ENCODE assay signal across 32 mouse cellular contexts in genomic region chr14:121611098-121611497, GRCm38 (mm10).
A peak's percentile ranks its signal among the peaks of the same experiment; 100 is the strongest.
DNase-seq lines count a peak whose midpoint lies in the region; ATAC-seq and TF ChIP-seq lines count a peak whose summit lies in the region.
"Had no signal": no experiment of that assay in that cellular context is flagged by ENCODE, and none has a peak within 500 bp of the region (broad histone marks: within the 10 kb centered on the region; RNA-seq: fewer than 3 reads in every experiment).

No protein-coding gene starts in this region.

- 63% methylated on average over 4 of the region's 4 CpGs for WGBS in limb, embryonic 12.5 days
- 90% methylated on average over 4 of the region's 4 CpGs for WGBS in limb, embryonic 10.5 days
- WGBS in intestine, embryonic 16.5 days: 68% methylated on average over 4 of the region's 4 CpGs
- 54% methylated on average over 4 of the region's 4 CpGs for WGBS in stomach, postnatal 0 days
- WGBS in kidney, embryonic 14.5 days: 81% methylated on average over 4 of the region's 4 CpGs

- H3K9me3 ChIP-seq in limb, embryonic 12.5 days: no peaks in the 10 kb centered on the region
- H3K9me3 ChIP-seq in limb, embryonic 10.5 days (replicated peaks): no peaks in the 10 kb centered on the region
- no peaks in the 10 kb centered on the region for H3K9me3 ChIP-seq in intestine, embryonic 16.5 days (ENCODE audit: control insufficient read depth, low read length)
- H3K9me3 ChIP-seq in stomach, postnatal 0 days (ENCODE audit: control insufficient read depth, low read length): no peaks in the 10 kb centered on the region
- no peaks in the 10 kb centered on the region for H3K9me3 ChIP-seq in kidney, embryonic 14.5 days (ENCODE audit: control insufficient read depth, low read length)
- H3K9me3 ChIP-seq: embryonic facial prominence, embryonic 15.5 days; forebrain, embryonic 13.5 days; hindbrain, embryonic 12.5 days; limb, embryonic 15.5 days; liver, embryonic 13.5 days; megakaryocyte, embryonic 14.5 days; midbrain, embryonic 12.5 days; neural tube, embryonic 13.5 days had no signal

- TF ChIP-seq CTCF in stomach, postnatal 0 days (IDR thresholded peaks at IDR 0.05; ENCODE audit: low read depth): no peak

- H3K9ac ChIP-seq in limb, embryonic 12.5 days (replicated peaks): no peak overlapping the region
- no peak overlapping the region for H3K9ac ChIP-seq in intestine, embryonic 16.5 days (ENCODE audit: low read depth, low read length)
- H3K9ac ChIP-seq in stomach, postnatal 0 days (ENCODE audit: low read length): no peak overlapping the region
- no peak overlapping the region for H3K9ac ChIP-seq in kidney, embryonic 14.5 days (ENCODE audit: low read depth, low read length)
- H3K9ac ChIP-seq: embryonic facial prominence, embryonic 15.5 days; forebrain, embryonic 13.5 days; hindbrain, embryonic 12.5 days; limb, embryonic 15.5 days; liver, embryonic 13.5 days; midbrain, embryonic 12.5 days; neural tube, embryonic 13.5 days had no signal

- H3K4me3 ChIP-seq in limb, embryonic 12.5 days (replicated peaks): no peak overlapping the region
- H3K4me3 ChIP-seq in limb, embryonic 10.5 days: no peak overlapping the region
- H3K4me3 ChIP-seq in intestine, embryonic 16.5 days (ENCODE audit: low read length): no peak overlapping the region
- H3K4me3 ChIP-seq in stomach, postnatal 0 days (ENCODE audit: low read depth, low read length): no peak overlapping the region
- H3K4me3 ChIP-seq in kidney, embryonic 14.5 days (ENCODE audit: low read length): no peak overlapping the region
- H3K4me3 ChIP-seq: embryonic facial prominence, embryonic 15.5 days; forebrain, embryonic 13.5 days; hindbrain, embryonic 12.5 days; left cerebral cortex, adult 2 months; limb, embryonic 15.5 days; liver, embryonic 13.5 days; megakaryocyte, embryonic 14.5 days; midbrain, embryonic 12.5 days; neural tube, embryonic 13.5 days had no signal

- H3K4me1 ChIP-seq in limb, embryonic 12.5 days (replicated peaks): peaks cover 16% of the 10 kb centered on the region
- peaks cover 24% of the 10 kb centered on the region for H3K4me1 ChIP-seq in limb, embryonic 10.5 days
- no peaks in the 10 kb centered on the region; the same call in 1 of the 2 replicates for H3K4me1 ChIP-seq in intestine, embryonic 16.5 days (ENCODE audit: control insufficient read depth, insufficient read depth, low read length)
- no peaks in the 10 kb centered on the region for H3K4me1 ChIP-seq in stomach, postnatal 0 days (replicated peaks; ENCODE audit: control insufficient read depth, insufficient read depth)
- H3K4me1 ChIP-seq in kidney, embryonic 14.5 days (ENCODE audit: control insufficient read depth, insufficient read depth, low read length): no peaks in the 10 kb centered on the region
- H3K4me1 ChIP-seq: embryonic facial prominence, embryonic 15.5 days; forebrain, embryonic 13.5 days; liver, embryonic 13.5 days; neural tube, embryonic 13.5 days had no signal

- no peak overlapping the region for H3K27ac ChIP-seq in limb, embryonic 12.5 days
- no peak overlapping the region for H3K27ac ChIP-seq in limb, embryonic 10.5 days
- no peak overlapping the region for H3K27ac ChIP-seq in intestine, embryonic 16.5 days (ENCODE audit: low read length)
- no peak overlapping the region for H3K27ac ChIP-seq in stomach, postnatal 0 days (replicated peaks)
- no peak overlapping the region for H3K27ac ChIP-seq in kidney, embryonic 14.5 days (ENCODE audit: low read depth, low read length)
- H3K27ac ChIP-seq: embryonic facial prominence, embryonic 15.5 days; forebrain, embryonic 13.5 days; hindbrain, embryonic 12.5 days; hindbrain, postnatal 0 days; left cerebral cortex, adult 2 months; limb, embryonic 15.5 days; liver, embryonic 13.5 days; midbrain, embryonic 12.5 days; neural tube, embryonic 13.5 days had no signal

- H3K27me3 ChIP-seq in limb, embryonic 12.5 days: no peaks in the 10 kb centered on the region
- no peaks in the 10 kb centered on the region for H3K27me3 ChIP-seq in limb, embryonic 10.5 days (ENCODE audit: low read depth, poor library complexity, severe bottlenecking)
- no peaks in the 10 kb centered on the region for H3K27me3 ChIP-seq in intestine, embryonic 16.5 days (replicated peaks; ENCODE audit: control insufficient read depth, insufficient read depth, low read length)
- H3K27me3 ChIP-seq in stomach, postnatal 0 days (ENCODE audit: control insufficient read depth, insufficient read depth, low read length): no peaks in the 10 kb centered on the region
- H3K27me3 ChIP-seq in kidney, embryonic 14.5 days (ENCODE audit: control insufficient read depth, insufficient read depth, low read length): no peaks in the 10 kb centered on the region
- H3K27me3 ChIP-seq: embryonic facial prominence, embryonic 15.5 days; forebrain, embryonic 13.5 days; hindbrain, embryonic 12.5 days; limb, embryonic 15.5 days; liver, embryonic 13.5 days; midbrain, embryonic 12.5 days; neural tube, embryonic 13.5 days had no signal

- no peak for TF ChIP-seq EP300 in stomach, postnatal 0 days (optimal IDR thresholded peaks at IDR 0.05)

- no peak overlapping the region for H3K4me2 ChIP-seq in limb, embryonic 12.5 days
- no peak overlapping the region for H3K4me2 ChIP-seq in intestine, embryonic 16.5 days (ENCODE audit: low read depth, low read length)
- no peak overlapping the region for H3K4me2 ChIP-seq in stomach, postnatal 0 days (replicated peaks; ENCODE audit: low read depth)
- H3K4me2 ChIP-seq in kidney, embryonic 14.5 days (replicated peaks; ENCODE audit: low read depth, low read length): no peak overlapping the region
- H3K4me2 ChIP-seq: embryonic facial prominence, embryonic 15.5 days; forebrain, embryonic 13.5 days; heart, embryonic 11.5 days; hindbrain, embryonic 12.5 days; limb, embryonic 15.5 days; liver, embryonic 13.5 days; midbrain, embryonic 12.5 days; neural tube, embryonic 13.5 days had no signal

- H3K36me3 ChIP-seq in limb, embryonic 12.5 days: no peaks in the 10 kb centered on the region
- no peaks in the 10 kb centered on the region for H3K36me3 ChIP-seq in limb, embryonic 10.5 days
- H3K36me3 ChIP-seq in intestine, embryonic 16.5 days (ENCODE audit: control insufficient read depth, insufficient read depth, low read length): 0 out of 2 replicates have a peak, but pooled peaks cover 2% of the 10 kb centered on the region
- 0 out of 2 replicates have a peak, but pooled peaks cover 5% of the 10 kb centered on the region for H3K36me3 ChIP-seq in stomach, postnatal 0 days (ENCODE audit: control insufficient read depth, insufficient read depth, low read length)
- H3K36me3 ChIP-seq in kidney, embryonic 14.5 days (ENCODE audit: control insufficient read depth, insufficient read depth, low read length): no peaks in the 10 kb centered on the region; the same call in 1 of the 2 replicates
- H3K36me3 ChIP-seq: embryonic facial prominence, embryonic 15.5 days; hindbrain, embryonic 12.5 days; liver, embryonic 13.5 days; midbrain, embryonic 12.5 days; neural tube, embryonic 13.5 days had no signal

- no peak for DNase-seq in limb, embryonic 10.5 days (ENCODE audit: low spot score)
- peak; percentile 58 for DNase-seq in NIH3T3 (ENCODE audit: low read depth)
- peak; percentile 30 for DNase-seq in stomach, postnatal 0 days (ENCODE audit: low spot score)
- no peak for DNase-seq in spleen, postnatal 36 days (ENCODE audit: low spot score in 2 of 2)
- no peak for DNase-seq in urinary bladder, postnatal 10 days (ENCODE audit: low spot score)
- DNase-seq: adrenal gland, adult 8-10 months; cerebellum, adult 9-11 months; gastrocnemius, postnatal 14 days; heart, postnatal 36 days; kidney, adult 18-20 months; kidney, postnatal 10 days; liver, embryonic 13.5 days; lung, adult 18-20 months; lung, postnatal 4 days; right cerebral cortex, postnatal 4 days; thymus, adult 18-20 months; thymus, postnatal 25 days had no signal

- 0 out of 2 replicates have a peak, but pooled peaks have one; percentile 13 for ATAC-seq in limb, embryonic 12.5 days (ENCODE audit: insufficient number of reproducible peaks, insufficient read depth, low FRiP score, low TSS enrichment, low read depth)
- peak; percentile 75 for ATAC-seq in intestine, embryonic 16.5 days
- peak; percentile 96 for ATAC-seq in stomach, postnatal 0 days (ENCODE audit: low FRiP score, low TSS enrichment)
- ATAC-seq in kidney, embryonic 14.5 days (ENCODE audit: low FRiP score, low TSS enrichment): no peak
- ATAC-seq: CD4-positive, CD25-positive, alpha-beta regulatory T cell, adult 4 months; forebrain, embryonic 13.5 days; hindbrain, postnatal 0 days; lung, postnatal 0 days had no signal

Comparison
In these comparisons a context has a peak if more than half of its experiments do, and no peak if none do; other contexts are left out.
1. DNase-seq: peak in NIH3T3 (single experiment) and stomach, postnatal 0 days (single experiment); none in limb, embryonic 10.5 days (single experiment), spleen, postnatal 36 days (0 of 2) and urinary bladder, postnatal 10 days (single experiment).